Mouse (Mus musculus): Measurements from ENCODE around the gene Krt24.

Krt24 gene

GRCm38 (mm10) chr11:99284833-99285312, at the start of gene Krt24:
Krt24 (minus strand) TSS chr11:99285262.
- no peak for DNase-seq (ENCODE audit: low spot score)

GRCm38 (mm10) chr11:99333426-99333825, 48.4 kb upstream of the Krt24 start:
- DNase-seq (ENCODE audit: low spot score), result no peak

- DNase-seq (ENCODE audit: low spot score), result no peak
These were observed 44.6 kb upstream of the Krt24 start for GRCm38 (mm10) chr11:99329655-99330054.

GRCm38 (mm10) chr11:99322851-99323250, 37.8 kb upstream of the Krt24 start, which contains the start of gene Krt25:
Krt25 (minus strand) TSS chr11:99322951.
- no peak for DNase-seq (ENCODE audit: low spot score)

- DNase-seq (ENCODE audit: low spot score), result no peak
These were observed 36.0 kb upstream of the Krt24 start for GRCm38 (mm10) chr11:99321094-99321493.

- no peak for DNase-seq (ENCODE audit: low spot score)
These were observed 34.1 kb upstream of the Krt24 start for GRCm38 (mm10) chr11:99319127-99319526.

- no peak for DNase-seq (ENCODE audit: low spot score)
These were observed 31.5 kb upstream of the Krt24 start for GRCm38 (mm10) chr11:99316543-99316942.

- DNase-seq (ENCODE audit: low spot score), result no peak
These were observed 29.5 kb upstream of the Krt24 start for GRCm38 (mm10) chr11:99314594-99314993.

GRCm38 (mm10) chr11:99310882-99311281, 25.8 kb upstream of the Krt24 start:
- peak; percentile 3 for DNase-seq (ENCODE audit: low spot score)

- peak; percentile 50 for DNase-seq (ENCODE audit: low spot score)
These were observed 22.5 kb upstream of the Krt24 start for GRCm38 (mm10) chr11:99307579-99307978.

GRCm38 (mm10) chr11:99295039-99295438, 10.0 kb upstream of the Krt24 start:
- DNase-seq (ENCODE audit: low spot score), result no peak

GRCm38 (mm10) chr11:99292846-99293245, 7.8 kb upstream of the Krt24 start:
- DNase-seq (ENCODE audit: low spot score), result peak; percentile 34

GRCm38 (mm10) chr11:99284011-99284410, 1.1 kb downstream of the Krt24 start:
- DNase-seq (ENCODE audit: low spot score), result no peak

GRCm38 (mm10) chr11:99283334-99283733, 1.7 kb downstream of the Krt24 start:
- DNase-seq (ENCODE audit: low spot score), result no peak

- DNase-seq (ENCODE audit: low spot score), result no peak
These were observed 3.9 kb downstream of the Krt24 start for GRCm38 (mm10) chr11:99281116-99281515.

- no peak for DNase-seq (ENCODE audit: low spot score)
These were observed 5.1 kb downstream of the Krt24 start for GRCm38 (mm10) chr11:99279986-99280385.

- DNase-seq (ENCODE audit: low spot score), result no peak
These were observed 8.3 kb downstream of the Krt24 start for GRCm38 (mm10) chr11:99276786-99277185.

- DNase-seq (ENCODE audit: low spot score), result no peak
These were observed 9.4 kb downstream of the Krt24 start for GRCm38 (mm10) chr11:99275624-99276023.

GRCm38 (mm10) chr11:99272721-99273120, 12.3 kb downstream of the Krt24 start:
- DNase-seq (ENCODE audit: low spot score), result no peak

- no peak for DNase-seq (ENCODE audit: low spot score)
These were observed 15.9 kb downstream of the Krt24 start for GRCm38 (mm10) chr11:99269192-99269591.

- no peak for DNase-seq (ENCODE audit: low spot score)
These were observed 19.3 kb downstream of the Krt24 start for GRCm38 (mm10) chr11:99265796-99266195.

GRCm38 (mm10) chr11:99265220-99265619, 19.8 kb downstream of the Krt24 start:
- no peak for DNase-seq (ENCODE audit: low spot score)

- DNase-seq (ENCODE audit: low spot score), result no peak
These were observed 28.8 kb downstream of the Krt24 start for GRCm38 (mm10) chr11:99256213-99256612.

GRCm38 (mm10) chr11:99255316-99255715, 29.7 kb downstream of the Krt24 start:
- DNase-seq (ENCODE audit: low spot score), result no peak

- no peak for DNase-seq (ENCODE audit: low spot score)
These were observed 31.2 kb downstream of the Krt24 start for GRCm38 (mm10) chr11:99253893-99254292.
